Mouse (Mus musculus) retina, adult 2 months (tissue): ENCODE measurements at regions not wholly inside any gene's neighbourhood (a gene's known extent, or its start where the extent isn't known, plus 50 kb on each side); places are given as distances from the start of the nearest gene placed in this dataset.

ENCODE experiments used
- DNase-seq: peaks from one replicate; pipeline ENCODE4 v3.0.0-alpha.2; 2012; ENCODE audit warnings: low read depth, low spot score

DNA sequence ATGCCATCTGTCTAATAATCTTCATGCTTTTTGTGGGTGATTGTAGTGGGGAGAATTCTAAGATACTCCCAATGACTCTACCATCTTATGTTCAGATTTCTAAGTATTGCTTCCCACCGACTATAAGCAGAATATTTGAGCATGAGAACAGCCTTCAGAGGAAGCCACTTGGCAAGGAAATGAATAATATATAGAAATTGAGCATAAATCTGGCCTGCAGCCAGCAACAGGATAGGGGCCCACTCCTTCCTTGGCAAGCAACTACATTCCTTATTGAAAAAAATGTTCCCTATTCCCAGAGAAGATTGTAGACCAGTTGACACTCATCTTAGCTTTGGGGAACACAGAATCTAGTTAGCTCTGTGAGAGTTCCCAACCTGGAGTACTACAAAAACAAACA, 591.5 kb upstream of the A1bg start:
- DNase-seq = no peak

DNA sequence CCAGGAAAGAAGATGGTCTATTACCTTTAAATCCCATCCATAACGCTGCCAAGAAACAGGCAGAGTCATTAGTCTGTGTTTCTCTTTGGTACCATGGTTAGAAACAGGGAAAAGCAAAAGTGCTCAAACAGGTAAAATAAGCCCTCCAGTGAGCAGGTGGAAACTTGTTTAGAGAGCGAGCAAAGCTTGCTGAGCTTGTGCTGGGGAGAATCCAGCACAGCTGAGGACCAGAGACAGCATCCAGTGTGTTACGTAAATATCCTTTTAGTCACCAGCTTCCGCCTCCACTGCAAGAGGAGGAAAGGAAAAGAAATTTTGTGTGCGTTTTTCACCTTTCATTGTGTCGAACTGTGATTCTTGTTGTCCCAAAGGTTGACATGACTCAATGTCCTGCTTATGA, 586.0 kb upstream of the A1bg start:
- no peak for DNase-seq

DNA sequence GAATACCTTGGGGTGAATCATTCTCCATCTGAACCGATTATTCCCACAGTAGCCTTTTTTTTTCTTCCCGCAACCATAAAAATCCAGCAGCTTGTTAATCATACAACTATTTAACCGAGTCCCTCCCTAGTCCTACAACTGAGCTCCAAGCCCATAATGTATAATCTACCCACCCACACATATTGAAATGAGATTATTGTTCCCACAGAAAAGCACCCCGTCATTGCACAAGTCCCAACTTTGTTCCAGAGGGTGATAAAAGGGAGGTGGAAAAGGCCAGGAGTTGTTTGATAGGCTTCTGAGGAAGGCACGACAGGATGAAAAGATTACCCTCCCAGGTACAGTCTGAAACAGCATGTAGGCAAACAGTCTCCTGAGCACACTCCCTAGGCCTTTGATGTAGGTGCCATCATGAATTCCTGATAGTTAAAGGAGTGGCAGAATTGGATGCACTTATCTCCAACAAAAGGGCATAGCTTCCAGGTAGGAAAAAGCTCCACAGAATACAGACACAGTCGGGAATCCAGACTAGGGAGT, 583.6 kb upstream of the A1bg start:
- no peak for DNase-seq

DNA sequence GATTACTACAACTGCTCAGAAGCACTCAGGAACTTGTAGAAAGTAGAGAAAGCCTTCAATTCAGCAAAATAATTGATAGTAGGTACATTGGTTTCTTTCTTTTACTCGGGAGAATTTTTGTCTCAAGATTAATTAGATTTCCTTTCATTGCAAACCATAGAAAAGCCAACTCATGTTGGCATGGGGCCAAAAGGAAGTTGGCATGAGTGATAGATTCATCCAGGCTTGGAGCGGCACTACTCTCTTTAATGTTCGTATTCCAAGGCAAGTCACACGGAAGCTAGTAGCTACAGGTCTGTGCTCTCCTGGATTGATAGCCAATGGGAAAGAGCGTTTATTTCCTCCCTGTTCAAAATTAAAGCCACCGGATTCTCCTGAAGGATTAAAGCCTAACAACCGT, 580.6 kb upstream of the A1bg start:
- no peak for DNase-seq

DNA sequence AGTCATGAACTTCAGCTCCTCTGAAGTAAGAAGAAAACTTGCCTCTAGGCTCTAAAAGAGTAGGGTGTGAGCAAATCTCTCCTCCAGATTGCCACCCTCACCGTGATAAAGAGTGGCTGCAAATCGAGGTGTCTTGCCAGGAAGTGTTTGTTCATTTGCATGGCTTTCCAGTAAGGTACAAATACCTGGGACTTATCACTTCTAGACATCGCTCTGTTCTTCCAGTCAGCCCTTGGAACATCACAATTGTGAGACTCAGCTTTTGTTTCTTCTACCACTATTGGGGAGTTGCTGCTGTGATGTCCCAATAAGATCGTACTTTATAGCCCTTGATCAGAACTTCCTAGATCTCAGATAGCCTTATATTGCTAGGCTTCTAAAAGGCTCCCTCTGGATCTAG, 566.9 kb upstream of the A1bg start:
- no peak for DNase-seq

DNA sequence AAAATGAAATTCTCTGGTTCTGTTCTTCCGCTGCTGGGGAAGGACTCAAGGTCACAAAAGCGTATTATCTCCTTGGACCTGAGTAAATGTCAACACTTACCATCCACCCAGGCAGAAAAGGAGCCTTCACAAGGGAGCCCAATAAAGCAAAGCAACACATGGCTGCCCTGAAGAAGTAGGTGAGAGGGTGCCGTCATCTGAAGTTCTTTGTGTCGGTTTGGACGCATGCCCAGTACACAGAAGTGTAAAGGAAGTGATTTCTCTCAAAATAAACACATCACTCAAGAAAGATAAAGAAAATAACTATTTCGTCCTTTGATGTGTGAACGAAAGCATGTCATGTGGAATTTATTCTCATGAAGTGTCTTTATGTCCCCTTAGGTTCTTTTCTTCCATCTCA, 559.0 kb upstream of the A1bg start:
- no peak for DNase-seq

DNA sequence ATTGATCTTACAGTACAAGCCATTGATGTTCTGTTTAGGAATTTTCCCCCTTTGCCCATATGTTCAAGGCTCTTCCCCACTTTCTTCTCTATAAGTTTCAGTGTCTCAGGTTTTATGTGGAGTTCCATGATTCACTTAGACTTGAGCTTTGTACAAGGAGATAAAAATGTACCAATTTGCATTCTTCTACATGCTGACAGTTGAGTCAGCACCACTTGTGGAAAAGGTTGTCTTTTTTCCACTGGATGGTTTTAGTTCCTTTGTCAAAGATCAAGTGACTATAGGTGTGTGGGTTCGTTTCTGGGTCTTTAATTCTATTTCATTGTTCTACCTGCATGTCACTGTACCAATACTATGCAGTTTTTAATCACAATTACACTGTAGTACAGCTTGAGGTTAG, 551.1 kb upstream of the A1bg start:
- DNase-seq = no peak

DNA sequence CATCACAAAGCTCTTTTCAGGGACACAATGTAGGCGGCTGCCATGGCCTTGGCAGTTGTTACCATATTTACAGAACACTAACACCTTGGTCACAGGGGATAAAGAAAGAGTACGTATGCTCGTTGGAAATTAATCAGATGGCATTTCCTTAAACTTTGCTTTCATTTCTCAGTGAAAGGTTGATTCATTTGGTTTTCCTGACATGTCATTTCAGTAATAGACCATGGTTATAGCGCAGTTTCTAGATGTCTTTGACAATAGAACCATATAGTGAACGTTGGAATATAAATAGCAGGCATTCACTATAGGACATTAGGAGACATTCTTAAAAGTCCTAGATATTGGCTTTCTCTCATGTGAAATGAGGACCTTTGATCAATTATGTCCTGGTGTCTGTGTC, 532.2 kb upstream of the A1bg start:
- no peak for DNase-seq

DNA sequence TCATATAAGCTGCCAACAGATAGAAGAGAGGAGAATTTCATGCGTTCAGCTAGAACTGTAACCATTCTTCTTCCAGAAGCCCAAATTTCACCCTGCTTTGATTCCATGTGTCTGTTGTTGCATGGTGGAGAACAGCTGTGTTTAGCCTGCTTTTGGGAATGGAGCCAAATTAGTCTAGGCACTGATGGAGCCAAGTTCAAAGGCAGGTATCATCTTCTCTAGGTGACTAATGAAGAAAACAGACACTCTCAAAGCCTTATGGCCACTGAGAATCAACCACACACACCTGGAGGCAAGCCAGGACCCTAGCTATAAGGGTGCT, 531.5 kb upstream of the A1bg start:
- no peak for DNase-seq

DNA sequence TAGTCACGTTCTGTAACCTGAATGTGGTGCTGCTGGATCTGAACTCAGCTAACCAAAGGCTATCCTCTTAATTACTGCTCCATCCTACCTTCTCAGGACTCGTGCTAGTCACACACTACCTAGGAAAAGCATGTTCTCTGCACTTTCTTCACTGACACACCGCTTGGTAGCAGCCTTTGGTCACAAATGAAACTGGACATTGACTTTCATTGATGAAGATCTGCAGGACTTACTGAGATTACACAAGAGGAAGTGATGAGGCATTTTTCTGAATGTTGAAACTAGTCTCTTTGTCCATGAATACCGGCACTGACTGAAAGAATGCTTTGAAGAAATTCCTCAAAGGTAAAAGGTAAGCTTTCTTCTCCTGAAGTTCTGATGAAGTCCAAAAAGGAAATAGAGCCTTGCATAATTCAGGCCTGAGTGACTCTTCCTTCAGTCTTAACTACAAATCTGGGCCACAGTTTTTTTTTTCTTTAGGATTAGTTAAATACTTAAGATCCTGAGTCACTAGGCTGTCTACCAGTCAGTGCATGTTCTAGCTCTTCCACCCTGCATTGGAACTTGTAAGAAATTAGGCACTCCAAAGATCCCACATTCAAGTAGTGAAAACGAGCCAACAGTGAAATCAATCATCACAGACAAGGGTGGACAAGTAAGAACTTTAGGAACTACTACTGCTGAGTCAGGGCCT, 531.0 kb upstream of the A1bg start:
- DNase-seq = no peak

DNA sequence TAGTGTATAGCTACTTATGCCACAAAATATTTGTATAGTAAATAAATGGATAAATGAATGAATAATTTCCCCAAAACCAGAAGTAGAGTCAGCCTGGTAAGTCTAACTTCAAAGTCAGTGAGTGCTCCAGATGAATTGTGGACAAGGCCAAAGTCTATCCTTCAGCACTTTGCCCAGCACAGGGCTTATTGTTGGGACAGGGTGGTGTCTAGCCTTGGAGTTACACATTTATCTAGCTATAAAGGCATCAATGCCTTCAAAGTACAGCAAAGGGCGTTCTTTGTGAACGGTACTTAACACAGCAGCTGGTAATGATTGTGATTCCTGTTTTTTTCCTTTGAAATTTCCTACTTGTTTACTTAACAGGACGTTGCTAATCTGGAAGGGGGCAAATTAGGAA, 527.4 kb upstream of the A1bg start:
- no peak for DNase-seq

DNA sequence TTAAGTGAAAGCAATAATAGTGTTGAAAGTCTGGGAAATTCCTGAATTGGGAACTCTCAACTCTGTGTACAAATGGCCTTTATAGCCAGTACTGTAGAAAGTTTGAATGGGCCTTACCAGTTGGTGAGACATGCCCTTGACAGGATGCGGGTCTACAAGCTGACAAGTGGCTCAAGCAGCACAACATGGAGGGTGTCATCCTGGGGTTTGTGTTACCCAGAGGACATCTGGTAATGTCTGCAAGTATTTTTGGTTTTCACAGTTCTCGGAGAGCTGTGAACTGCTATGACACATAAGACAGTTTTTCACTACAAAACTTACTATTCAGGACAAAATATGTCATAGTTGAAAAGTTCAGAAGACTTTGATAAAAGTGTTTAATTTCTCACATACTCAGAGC, 525.7 kb upstream of the A1bg start:
- DNase-seq = no peak

DNA sequence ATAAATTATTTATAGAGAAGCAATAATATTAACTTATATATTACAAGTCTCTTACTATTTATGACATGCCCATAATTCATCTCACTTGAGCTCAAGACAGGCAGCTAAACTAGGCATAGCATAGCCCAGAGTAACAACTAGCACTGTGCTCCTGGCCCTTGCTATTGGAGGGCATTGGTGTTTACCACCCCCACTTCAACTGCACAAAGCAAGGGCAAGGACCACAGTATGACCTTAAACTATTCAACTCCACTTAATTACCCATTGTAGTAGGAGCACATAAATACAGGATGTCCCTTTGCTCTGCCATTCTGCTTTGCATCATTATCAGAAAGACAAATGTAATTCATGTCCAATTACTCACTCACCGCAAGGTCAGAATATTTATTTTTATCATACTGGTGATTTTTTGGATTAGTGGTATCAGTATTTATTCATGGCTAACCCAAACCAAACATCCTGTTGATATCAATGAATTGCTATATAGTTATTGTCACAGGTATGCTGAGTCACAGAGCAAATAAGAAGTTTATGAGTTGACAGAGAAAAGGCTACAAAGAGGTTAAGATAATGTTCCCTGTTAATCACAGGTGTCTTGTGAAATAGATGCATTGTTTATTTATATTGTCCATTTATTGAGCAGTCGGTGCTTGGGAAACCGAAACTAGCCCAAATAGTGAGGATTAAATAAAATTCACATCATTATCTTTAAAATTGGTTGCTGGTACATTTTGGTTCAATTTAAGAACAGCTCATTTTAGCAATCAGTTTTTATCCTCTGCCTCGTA, 523.4 kb upstream of the A1bg start:
- DNase-seq = no peak

DNA sequence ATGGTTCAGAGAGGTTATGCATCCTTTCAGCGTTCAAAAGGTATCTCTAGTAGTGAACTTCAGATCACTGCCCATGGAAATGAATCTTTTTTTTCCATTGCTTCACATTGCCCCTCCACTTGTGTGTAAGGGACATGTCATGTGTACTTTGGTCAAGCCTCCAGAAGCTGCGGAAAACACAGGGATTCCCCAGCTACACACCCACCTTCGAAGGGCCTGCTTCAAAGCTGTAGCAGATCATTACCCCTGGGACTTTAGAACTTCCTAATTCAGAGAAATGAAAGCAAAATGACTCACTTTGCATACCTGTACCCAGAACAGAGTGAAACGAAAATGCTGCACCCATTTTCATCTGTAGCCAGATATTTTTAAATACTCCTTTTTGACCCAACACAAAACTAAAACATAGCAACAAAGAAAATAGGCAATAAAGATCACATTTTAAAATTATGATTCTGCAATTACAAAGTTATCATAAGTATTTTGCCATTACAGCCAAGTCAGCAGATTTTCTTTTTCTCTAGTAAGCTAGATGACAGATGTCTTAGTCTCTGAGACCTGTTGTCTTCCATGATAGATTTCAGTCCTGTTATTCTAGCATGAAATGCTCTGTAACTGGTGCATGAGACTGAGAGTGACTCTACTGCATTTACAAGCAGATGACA, 519.1 kb upstream of the A1bg start:
- no peak for DNase-seq

DNA sequence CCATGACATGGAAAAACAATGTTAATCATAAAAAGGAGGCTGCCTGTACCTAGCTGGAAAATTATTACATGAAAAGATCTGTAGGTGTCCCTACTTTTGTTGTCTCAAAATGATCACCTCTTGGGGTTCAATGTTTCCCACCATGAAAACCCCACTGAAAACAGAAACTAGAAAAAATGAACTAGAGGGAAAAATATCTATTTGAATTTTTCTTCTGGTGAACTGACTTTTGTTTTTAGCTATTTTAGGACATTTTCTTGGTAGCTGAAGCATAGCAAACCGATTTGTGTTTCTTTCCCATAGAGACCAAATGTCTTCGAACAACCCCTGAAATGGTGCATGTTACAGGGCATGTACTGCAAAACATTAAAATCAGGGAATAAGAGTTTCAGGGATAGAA, 518.2 kb upstream of the A1bg start:
- no peak for DNase-seq

DNA sequence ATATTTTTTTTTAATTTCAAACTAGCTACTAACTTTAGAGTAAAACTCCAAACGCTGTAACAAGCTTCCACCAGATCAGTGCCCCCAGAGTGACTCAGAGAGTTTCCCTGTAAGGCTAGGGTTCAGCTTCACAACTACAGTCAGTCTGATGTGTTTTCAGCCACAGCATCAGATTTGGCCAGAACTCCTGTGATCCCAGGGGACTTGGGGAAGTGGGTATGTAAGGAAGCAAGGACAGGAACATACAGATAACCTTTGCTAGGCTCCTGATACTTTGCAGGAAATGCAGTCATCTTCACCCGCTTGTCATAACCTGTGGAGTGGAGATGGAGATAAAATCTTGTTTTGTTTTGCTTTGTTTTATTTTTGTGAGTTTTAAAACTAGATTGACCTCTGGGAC, 517.5 kb upstream of the A1bg start:
- no peak for DNase-seq

DNA sequence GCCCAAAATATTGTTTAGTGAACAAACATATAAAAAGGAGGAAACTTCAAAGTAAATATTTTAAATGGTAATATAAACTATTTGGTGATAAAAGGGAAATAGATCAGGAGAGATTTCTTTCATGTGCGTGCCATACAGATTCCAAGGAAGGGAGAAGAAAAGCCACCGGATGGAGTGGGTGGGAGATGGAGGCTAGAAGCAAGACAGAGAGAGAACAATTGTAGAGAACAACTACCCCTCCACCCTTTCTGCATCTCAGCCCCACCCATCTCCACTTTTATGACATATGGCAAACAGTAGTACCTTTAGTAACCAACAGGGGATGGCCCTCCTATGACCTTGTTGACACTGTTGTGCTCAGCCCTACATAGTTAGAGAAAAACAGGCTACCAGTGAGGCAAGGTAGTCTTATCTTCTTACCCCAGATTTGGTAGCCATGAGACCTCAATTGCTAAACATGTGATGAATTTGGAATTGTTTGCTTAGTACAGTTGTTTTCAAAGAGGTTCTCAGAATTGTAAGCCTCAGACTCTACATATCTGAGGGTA, 516.9 kb upstream of the A1bg start:
- no peak for DNase-seq

DNA sequence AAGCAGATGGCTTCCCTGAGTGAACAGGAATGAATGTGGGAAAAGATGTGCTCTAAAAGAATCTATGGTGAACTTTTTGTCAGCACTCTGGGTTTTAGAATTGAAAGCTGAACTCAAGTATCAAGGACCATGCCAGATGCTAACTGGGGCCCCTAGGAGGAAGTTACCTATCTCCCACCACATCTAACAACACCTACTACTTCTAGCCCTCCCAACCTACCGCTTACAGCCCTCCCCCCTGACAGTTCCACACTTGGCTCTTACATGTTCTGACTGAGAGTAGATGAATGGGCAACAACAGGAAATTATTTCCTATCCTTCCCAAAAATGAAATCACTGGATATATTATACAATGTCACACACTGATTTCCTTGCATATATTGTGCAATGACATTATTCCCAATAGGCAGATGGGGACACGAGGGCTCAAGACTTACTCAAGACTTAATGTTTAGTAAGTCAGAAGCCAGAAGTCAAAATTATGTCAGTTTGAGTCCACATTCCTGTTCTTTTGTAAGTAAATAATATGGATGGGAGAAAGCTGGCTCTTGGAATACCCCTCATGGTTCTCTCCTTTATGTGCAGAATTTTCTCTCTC, 506.1 kb upstream of the A1bg start:
- DNase-seq = no peak

DNA sequence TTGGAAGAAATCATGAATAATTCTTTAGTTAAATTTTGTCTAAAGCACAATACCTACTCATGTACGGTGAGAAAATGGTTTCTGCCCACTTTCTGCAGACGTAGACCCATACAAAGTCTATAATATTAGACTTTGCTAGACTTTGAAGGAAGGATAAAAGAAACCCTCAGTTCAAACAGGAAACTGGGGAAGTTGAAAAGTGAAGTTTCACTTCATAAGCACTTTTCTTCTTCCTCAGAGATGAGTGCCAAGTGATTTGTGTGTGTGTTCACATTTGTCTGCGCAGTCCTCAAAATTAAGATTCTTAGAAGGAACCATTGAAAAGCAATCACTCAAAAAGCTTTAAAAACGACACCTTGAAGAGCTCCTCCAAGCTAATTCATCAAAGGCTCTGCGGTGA, 500.2 kb upstream of the A1bg start:
- DNase-seq = no peak

DNA sequence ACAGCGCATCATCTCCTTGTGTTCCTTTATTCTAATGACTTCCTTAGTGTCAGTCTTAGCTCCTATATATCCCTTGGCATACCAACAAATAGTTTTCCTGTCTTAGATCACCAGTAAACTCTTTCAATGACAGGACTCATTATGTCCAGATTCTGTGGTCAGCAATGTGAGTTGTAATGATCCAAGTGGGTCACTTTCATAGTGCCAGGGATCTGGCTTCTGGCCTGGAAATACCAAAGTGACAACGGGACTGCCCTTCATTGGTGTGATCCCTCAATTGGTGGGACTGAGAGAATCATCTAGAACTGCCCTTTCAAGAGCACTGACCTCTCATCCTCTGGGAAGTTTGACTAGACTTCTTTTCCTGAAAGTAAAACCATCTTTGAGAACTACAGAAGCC, 494.7 kb upstream of the A1bg start:
- no peak for DNase-seq

DNA sequence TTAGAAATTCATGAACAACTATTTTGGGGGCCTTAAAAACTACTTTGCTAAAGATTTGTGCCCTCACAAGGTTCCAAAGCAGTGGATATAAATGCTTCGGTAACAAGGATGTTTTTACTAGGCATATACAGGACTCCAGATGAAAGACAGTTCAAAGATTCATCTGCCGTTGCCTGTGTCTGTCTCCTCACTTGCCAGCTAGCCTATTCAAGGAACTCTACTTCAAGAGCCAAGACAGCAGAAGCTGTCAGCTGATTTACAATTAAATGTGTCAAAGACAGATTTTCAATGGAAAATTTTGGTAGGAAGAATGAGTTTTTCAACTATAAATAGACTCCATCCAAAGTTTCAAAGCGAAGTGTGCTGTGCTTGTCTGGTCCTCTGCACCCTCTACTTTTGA, 494.0 kb upstream of the A1bg start:
- DNase-seq = no peak

DNA sequence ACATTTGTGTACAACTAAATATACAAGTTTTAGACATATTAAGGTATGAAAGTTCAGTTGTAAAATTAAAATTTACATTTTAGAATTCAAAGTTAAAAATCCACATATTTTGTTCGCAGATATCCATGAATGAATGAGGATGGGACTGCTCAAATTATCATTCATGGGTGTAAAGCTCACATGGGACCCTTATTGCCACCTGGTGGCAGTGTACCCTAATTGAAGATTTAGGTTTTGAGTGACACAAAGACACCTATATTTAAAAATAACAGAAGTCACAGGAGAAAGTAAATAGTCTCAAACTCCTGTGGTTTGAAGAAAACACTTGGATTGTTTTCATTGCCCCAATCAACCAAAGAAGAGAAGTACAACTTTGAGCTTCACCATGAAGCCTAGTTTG, 492.8 kb upstream of the A1bg start:
- no peak for DNase-seq
